Mouse (Mus musculus): ENCODE data around the gene Ung. TPM values are rescaled to one million over a fixed set of nuclear protein-coding genes. Genes with fewer than 3 reads are reported as not detected.

Ung gene
- total and polyA plus RNA-seq, 2 experiments from 2014 or later: 6.7 to 9.1 TPM

DNA sequence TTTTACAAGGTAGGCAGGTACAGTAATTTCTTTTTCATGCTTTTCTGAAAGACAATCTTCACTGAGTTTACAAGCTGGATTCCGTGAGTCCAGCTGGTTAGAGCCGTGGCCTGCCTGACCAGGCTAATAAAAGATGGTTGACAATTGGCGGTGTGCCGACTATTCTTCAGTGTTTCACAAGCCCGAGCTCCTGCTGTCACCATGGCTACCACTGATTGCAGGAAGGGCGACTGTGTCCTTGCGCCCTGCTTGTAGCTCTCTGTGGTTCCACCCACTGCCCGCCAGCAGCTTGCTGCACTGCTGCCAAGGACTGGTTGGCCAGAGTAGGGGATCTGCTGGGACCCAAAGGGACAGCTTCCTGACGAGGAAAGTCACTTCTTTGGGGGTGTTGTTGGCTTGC is 9.0 kb downstream of the Ung start:
- Histone ChIP-seq H3K4me3 (ENCODE audit: low read depth, low read length) (no peak overlapping the region), H3K4me1 (ENCODE audit: insufficient read depth) (no peaks in the 10 kb centered on the region), H3K4me2 (ENCODE audit: low read depth) (peak overlapping the region; percentile 15; the same call in 1 of the 2 replicates), H3K9ac (no peak overlapping the region), H3K36me3 (ENCODE audit: insufficient read depth) (peaks cover 4% of the 10 kb centered on the region; the same call in 1 of the 2 replicates), H3K27me3 (ENCODE audit: insufficient read depth, low read length) (no peaks in the 10 kb centered on the region), H3K27ac (ENCODE audit: low read depth, low read length) (peak overlapping the region; percentile 77), H3K9me3 (ENCODE audit: low read length) (no peaks in the 10 kb centered on the region)
- TF ChIP-seq CTCF (IDR thresholded peaks at IDR 0.05; ENCODE audit: low read depth): no peak
- DNase-seq: peak; percentile 82
- ATAC-seq: peak; percentile 92
- WGBS: 10% methylated on average over 9 of the region's 9 CpGs

DNA sequence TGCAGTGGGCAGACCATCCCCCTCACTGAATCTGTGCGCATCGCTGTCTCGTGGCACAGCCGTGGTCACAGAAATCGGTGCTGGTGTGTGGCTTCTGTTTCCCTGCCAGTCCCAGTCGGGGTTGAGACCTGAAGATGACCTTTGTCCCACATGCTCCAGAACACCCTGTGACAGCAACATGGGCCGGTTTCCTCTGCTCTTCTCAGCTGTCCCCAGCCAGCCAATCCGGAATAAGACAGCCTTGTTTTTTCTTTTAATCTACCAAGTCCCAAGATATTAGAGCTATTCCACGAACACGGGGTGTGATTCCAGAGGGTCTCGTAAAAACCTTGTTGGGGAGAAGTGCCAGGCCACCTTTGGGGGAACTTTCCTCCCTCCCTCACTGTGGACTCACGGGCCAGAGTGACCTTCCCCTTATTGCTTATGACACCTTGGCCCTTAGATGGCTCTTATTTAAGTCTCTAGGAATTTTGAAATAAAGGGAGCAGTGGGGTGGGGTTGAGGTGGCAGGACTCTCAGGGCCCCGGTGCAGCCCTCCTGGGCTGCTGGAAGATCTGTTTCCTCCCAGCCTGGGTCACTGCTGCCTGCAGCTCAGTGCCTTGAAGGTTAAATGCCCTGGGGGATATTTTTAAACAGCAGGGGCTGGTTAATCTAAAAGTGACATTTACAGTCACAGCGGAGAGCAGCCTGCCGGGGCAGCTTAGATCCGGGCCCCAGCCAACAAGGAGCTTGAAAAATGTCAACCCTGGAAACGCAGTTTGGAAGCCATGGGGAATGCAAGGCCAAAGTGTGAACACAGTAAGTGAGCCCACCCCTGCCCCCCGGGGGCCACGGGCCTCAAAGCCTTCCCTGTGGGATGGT is 16.1 kb downstream of the Ung start, which contains the start of gene Acacb:
Gene Acacb, plus strand, starts transcription at position 508 of the 861 bp plus-strand sequence.
- 57% methylated on average over 19 of the region's 19 CpGs for WGBS
- ATAC-seq (no peak), DNase-seq (no peak)
- Histone ChIP-seq H3K36me3 (ENCODE audit: insufficient read depth) (no peaks in the 10 kb centered on the region), H3K9ac (no peak within 1 kb of the TSS), H3K4me3 (ENCODE audit: low read depth, low read length) (no peak within 1 kb of the TSS), H3K4me2 (ENCODE audit: low read depth) (no peak within 1 kb of the TSS), H3K4me1 (ENCODE audit: insufficient read depth) (no peaks in the 10 kb centered on the region), H3K9me3 (ENCODE audit: low read length) (no peaks in the 10 kb centered on the region), H3K27me3 (ENCODE audit: insufficient read depth, low read length) (no peaks in the 10 kb centered on the region), H3K27ac (ENCODE audit: low read depth, low read length) (no peak within 1 kb of the TSS)
- no peak for TF ChIP-seq CTCF (IDR thresholded peaks at IDR 0.05; ENCODE audit: low read depth)

DNA sequence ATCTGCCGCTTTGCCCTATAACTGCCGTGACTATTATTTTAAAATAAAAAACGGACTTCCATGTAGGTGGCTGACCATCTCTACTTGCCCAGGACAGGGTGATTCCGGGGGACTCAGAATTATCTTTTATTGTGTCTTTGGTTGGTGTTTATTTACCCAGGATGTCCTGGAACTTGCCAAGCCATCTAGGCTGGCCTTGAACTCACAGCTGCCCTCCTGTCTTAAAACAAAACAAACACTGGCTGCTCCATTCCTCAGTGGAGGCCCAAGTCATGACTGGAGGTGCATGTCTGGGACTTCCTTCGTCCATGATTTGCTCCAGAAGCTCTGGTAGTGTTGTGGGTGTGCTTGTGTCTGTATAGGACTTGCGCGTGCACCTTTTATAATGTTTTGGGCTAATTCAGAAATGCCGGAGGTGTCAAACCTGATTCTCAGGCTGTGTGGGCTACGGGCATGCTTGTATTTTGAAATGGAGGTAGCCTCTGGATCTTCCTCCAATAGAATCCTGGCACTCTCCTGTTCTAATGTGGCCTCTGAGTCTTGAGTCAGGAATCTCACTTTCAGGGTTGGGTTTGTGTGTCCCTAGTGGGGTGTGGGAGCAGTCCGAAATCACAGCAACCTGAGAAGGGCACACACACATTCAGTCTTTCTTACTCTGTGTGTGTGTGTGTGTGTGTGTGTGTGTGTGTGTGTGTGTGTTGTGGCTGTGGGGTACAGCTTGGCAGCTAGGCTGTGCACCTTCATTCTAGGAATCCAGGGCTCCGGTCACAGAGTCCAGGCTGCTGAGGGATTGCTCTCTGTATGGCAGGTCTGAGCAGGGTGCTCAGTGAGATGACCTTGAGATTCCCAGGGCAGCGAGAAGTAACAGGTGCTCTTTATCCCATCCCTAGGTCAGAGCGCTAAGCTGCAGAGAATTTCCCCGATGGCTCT is 17.1 kb downstream of the Ung start:
- H3K9me3 ChIP-seq (ENCODE audit: low read length): no peaks in the 10 kb centered on the region
- no peak overlapping the region for H3K4me2 ChIP-seq (ENCODE audit: low read depth)
- H3K4me3 ChIP-seq (ENCODE audit: low read depth, low read length): no peak overlapping the region
- ATAC-seq (no peak), DNase-seq (no peak)
- no peaks in the 10 kb centered on the region for H3K36me3 ChIP-seq (ENCODE audit: insufficient read depth)
- 86% methylated on average over 14 of the region's 14 CpGs for WGBS
- no peaks in the 10 kb centered on the region for H3K27me3 ChIP-seq (ENCODE audit: insufficient read depth, low read length)
- no peak overlapping the region for H3K27ac ChIP-seq (ENCODE audit: low read depth, low read length)
- H3K9ac ChIP-seq: no peak overlapping the region
- no peaks in the 10 kb centered on the region for H3K4me1 ChIP-seq (ENCODE audit: insufficient read depth)
- TF ChIP-seq CTCF (IDR thresholded peaks at IDR 0.05; ENCODE audit: low read depth): no peak

DNA sequence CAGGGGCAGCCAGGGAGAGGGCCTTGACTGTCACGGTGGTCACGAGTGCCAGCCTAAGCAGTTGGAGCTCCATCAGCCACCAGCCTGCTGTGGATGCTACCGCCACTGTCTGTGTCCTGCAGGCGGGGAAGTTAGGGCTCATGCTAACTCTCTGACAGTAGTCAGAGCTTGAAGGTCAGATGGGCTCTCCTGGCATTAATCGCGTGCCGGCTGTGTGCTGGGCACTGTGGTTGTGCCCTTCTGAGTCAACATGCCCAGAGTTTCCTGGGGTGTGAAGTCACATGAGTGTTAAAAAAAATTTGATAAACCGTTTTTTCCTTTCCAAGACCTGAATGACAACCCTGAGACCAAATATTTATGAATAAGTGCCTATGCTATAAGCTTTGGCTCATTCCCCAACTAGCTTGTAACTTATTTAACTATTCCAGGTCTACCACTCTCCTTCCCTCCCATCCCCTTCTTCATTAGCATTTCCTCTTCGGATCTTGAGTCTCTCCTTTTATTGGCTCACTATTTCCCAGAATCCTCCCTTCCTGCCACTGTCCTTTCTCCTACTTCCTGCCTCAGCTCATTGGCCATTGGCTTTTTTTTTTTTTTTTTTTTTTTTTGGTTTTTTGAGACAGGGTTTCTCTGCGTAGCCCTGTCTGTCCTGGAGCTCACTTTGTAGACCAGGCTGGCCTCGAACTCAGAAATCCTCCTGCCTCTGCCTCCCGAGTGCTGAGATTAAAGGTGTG is 22.3 kb downstream of the Ung start:
- H3K27me3 ChIP-seq (ENCODE audit: insufficient read depth, low read length): no peaks in the 10 kb centered on the region
- 84% methylated on average over 12 of the region's 12 CpGs for WGBS
- no peaks in the 10 kb centered on the region for H3K9me3 ChIP-seq (ENCODE audit: low read length)
- ATAC-seq (no peak), DNase-seq (no peak)
- no peak for TF ChIP-seq CTCF (IDR thresholded peaks at IDR 0.05; ENCODE audit: low read depth)
- no peaks in the 10 kb centered on the region for H3K36me3 ChIP-seq (ENCODE audit: insufficient read depth)
- H3K4me1 ChIP-seq (ENCODE audit: insufficient read depth): no peaks in the 10 kb centered on the region
- H3K27ac ChIP-seq (ENCODE audit: low read depth, low read length): no peak overlapping the region
- no peak overlapping the region for H3K4me3 ChIP-seq (ENCODE audit: low read depth, low read length)
- H3K9ac ChIP-seq: no peak overlapping the region
- H3K4me2 ChIP-seq (ENCODE audit: low read depth): no peak overlapping the region

DNA sequence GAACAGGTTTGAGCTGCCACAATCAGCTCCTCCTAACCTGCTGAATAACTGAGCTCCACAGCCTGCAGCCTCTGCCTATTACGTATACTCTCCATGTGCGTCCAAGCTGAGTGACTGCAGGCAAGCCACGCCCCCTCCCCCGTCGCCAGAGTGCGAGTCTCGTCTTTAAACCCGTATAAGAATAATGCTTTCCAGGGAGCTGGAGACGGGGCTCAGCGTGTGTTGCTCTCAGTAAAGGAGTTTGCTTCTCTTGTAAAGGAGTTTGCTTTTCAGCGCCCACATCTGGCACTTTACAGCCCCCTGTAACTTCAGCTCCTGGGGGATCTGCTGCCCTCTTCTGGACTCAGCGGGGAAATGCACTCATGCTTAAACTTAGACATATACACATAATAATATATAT is 23.3 kb downstream of the Ung start:
- no peak for ATAC-seq
- Histone ChIP-seq H3K9me3 (ENCODE audit: low read length) (no peaks in the 10 kb centered on the region), H3K4me3 (ENCODE audit: low read depth, low read length) (peak overlapping the region; percentile 2; the same call in 1 of the 2 replicates), H3K4me1 (ENCODE audit: insufficient read depth) (no peaks in the 10 kb centered on the region), H3K4me2 (ENCODE audit: low read depth) (peak overlapping the region; percentile 25), H3K9ac (no peak overlapping the region), H3K36me3 (ENCODE audit: insufficient read depth) (no peaks in the 10 kb centered on the region), H3K27ac (ENCODE audit: low read depth, low read length) (no peak overlapping the region), H3K27me3 (ENCODE audit: insufficient read depth, low read length) (no peaks in the 10 kb centered on the region)
- 2% methylated on average over 12 of the region's 12 CpGs for WGBS
- DNase-seq: peak; percentile 54
- peak; percentile 63 for TF ChIP-seq CTCF (IDR thresholded peaks at IDR 0.05; ENCODE audit: low read depth)

DNA sequence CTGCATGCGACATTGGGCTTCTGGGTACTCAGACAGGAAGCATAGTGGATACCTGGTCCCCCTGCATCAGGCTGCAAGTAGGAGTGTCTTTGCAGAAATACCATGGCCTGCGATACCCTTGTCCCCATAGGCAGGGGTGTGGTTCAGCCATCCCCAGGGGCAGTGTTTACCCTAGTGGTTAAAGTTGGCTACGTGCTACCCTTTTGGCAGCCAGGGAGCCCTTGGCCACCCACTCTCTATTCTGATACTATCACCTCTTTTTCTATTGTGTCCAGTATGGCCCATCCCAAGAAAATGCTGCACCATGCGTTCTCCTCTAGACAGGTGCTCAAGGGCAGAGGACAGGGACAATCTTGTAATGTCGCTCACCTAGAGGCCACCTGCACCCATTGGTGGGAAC is 24.6 kb downstream of the Ung start:
- no peak for ATAC-seq
- 86% methylated on average over 5 of the region's 5 CpGs for WGBS
- H3K9me3 ChIP-seq (ENCODE audit: low read length): no peaks in the 10 kb centered on the region

More for the DNA sequence above, 24.6 kb downstream of the Ung start:
- Histone ChIP-seq H3K4me3 (ENCODE audit: low read depth, low read length) (no peak overlapping the region), H3K27me3 (ENCODE audit: insufficient read depth, low read length) (no peaks in the 10 kb centered on the region), H3K4me1 (ENCODE audit: insufficient read depth) (no peaks in the 10 kb centered on the region), H3K36me3 (ENCODE audit: insufficient read depth) (no peaks in the 10 kb centered on the region), H3K27ac (ENCODE audit: low read depth, low read length) (no peak overlapping the region), H3K9ac (no peak overlapping the region), H3K4me2 (ENCODE audit: low read depth) (no peak overlapping the region)
- no peak for DNase-seq
- no peak for TF ChIP-seq CTCF (IDR thresholded peaks at IDR 0.05; ENCODE audit: low read depth)
